Mouse (Mus musculus) heart, adult 18-20 months (tissue): ENCODE data around the gene Nlgn3. TPM values are rescaled to one million over a fixed set of nuclear protein-coding genes. Genes with fewer than 3 reads are reported as not detected.

Experiments used
- DNase-seq, 2 experiments: peaks; one replicate each; pipeline ENCODE4 v3.0.0; 2021 to 2022; ENCODE audit warnings: mixed read lengths in 1 of 2
- long read RNA-seq, 2 experiments: library from polyadenylated mRNA; stranded (forward); transcript quantifications; one replicate each; pipeline ENCODE4 v2.0.0; 2021
- total RNA-seq, 2 experiments: library from RNA; stranded (reverse); gene quantifications; 2 replicates each; pipeline ENCODE4 v1.2.3; 2021

Nlgn3 gene
- under 1 TPM; 0.39 to 0.74 TPM for total RNA-seq
- long read RNA-seq, experiment 1, full-length matches to known transcripts, result 1 of 1 reads
- long read RNA-seq, experiment 1, partial matches to known transcripts, result 0 of 1 reads
- long read RNA-seq, experiment 1, other reads (novel, unspliced or antisense), result 0 of 1 reads
- long read RNA-seq, experiment 2, result 0 reads

GRCm38 (mm10) chrX:101299055-101299454 is at the start of gene Nlgn3:
Nlgn3 (plus strand) TSS chrX:101299168.
- no peak for DNase-seq

- peak; percentile 89 to 93 for DNase-seq
These were observed 44.8 kb upstream of the Nlgn3 start, which contains the start of gene Foxo4 for GRCm38 (mm10) chrX:101253952-101254729. Foxo4 (plus strand) TSS chrX:101254528.

- no peak for DNase-seq
These were observed 44.2 kb upstream of the Nlgn3 start for GRCm38 (mm10) chrX:101254740-101255139.

GRCm38 (mm10) chrX:101256603-101257002 is 42.4 kb upstream of the Nlgn3 start:
- no peak for DNase-seq

GRCm38 (mm10) chrX:101260441-101261325 is 38.3 kb upstream of the Nlgn3 start:
- DNase-seq, result no peak

DNA sequence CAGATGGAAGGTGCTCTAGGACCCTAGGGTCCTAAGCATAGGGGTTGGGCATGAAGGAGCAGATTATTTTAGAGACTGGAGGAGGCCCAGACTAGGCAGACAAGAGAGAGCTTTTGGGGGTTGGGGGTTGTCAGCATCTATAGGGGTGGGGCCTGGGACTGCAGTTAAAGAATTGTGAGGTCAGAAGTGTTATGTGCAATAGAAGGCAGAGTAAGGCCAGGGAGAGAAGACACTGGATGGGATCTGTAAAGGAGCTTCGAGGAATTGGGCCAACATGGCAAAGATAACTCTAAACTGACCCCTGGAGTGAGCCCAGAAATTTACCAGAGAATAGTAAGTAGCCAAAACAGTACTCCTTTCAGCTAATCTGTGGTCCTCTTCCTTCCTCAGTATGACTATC is 35.1 kb upstream of the Nlgn3 start, which contains the start of gene Gm614:
Gene Gm614, minus strand, starts transcription at position 101 of the 400 bp plus-strand sequence.
- no peak for DNase-seq

GRCm38 (mm10) chrX:101266631-101267030 is 32.3 kb upstream of the Nlgn3 start:
- DNase-seq, result no peak

DNA sequence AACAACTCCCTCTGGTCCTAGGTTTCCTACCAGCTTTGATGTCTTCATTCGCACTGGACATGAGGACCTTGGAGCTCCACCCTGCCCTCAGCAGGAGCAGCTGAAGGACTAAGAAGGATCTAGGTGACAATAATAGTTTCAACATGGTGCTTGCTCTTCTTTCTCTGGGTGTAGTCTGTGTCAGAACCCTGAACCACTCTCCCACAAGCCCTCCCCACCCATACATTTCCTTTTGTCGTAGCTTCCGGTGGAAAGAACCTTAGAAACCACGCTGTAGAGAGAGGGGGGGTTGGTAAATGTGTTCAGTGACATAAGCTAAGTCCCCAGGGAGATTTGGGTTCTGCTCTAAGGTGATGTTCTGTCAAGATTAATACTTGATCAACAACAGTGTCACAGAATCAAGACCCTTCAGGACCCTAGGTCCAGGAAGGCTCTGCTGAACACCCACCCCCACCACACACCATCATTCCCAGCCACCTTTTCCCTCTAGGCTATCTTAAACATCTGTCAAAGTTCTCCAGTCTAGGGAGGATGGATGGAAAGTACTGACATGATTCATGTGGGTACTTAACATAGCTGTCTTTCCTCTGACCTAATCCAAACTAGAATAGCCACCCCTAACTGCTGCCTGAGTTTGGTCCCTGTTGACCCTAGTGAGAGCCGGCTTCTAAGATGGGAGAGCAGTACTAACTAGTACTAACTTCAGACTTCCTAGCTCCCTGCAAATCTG is 30.8 kb upstream of the Nlgn3 start, which contains the start of gene Il2rg:
Gene Il2rg, minus strand, starts transcription at position 231 of the 730 bp plus-strand sequence.
- peak in 1 of 2 experiments; percentile 42 for DNase-seq

DNA sequence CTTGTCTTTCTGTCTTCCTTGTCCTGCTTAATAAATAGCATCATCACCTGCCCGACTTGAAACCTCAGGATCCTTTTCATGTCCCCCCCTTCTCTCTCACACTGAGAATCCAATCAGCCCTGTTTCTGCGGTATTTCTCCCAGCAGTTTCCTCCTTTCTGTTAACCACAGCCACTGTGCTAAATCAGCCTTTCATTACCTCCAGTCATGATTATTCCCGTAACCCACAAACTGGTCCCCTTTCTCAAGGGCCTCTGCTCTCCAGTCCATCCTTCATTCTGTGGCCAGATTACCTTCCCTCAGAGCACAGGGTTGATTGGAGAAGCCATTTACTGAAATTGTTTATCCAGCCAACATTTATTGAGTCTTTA is 30.2 kb upstream of the Nlgn3 start, which contains the start of gene Gm20489:
Gene Gm20489, minus strand, starts transcription at position 269 of the 370 bp plus-strand sequence.
- DNase-seq, result no peak

GRCm38 (mm10) chrX:101273410-101273809 is 25.6 kb upstream of the Nlgn3 start:
- DNase-seq, result no peak

DNA sequence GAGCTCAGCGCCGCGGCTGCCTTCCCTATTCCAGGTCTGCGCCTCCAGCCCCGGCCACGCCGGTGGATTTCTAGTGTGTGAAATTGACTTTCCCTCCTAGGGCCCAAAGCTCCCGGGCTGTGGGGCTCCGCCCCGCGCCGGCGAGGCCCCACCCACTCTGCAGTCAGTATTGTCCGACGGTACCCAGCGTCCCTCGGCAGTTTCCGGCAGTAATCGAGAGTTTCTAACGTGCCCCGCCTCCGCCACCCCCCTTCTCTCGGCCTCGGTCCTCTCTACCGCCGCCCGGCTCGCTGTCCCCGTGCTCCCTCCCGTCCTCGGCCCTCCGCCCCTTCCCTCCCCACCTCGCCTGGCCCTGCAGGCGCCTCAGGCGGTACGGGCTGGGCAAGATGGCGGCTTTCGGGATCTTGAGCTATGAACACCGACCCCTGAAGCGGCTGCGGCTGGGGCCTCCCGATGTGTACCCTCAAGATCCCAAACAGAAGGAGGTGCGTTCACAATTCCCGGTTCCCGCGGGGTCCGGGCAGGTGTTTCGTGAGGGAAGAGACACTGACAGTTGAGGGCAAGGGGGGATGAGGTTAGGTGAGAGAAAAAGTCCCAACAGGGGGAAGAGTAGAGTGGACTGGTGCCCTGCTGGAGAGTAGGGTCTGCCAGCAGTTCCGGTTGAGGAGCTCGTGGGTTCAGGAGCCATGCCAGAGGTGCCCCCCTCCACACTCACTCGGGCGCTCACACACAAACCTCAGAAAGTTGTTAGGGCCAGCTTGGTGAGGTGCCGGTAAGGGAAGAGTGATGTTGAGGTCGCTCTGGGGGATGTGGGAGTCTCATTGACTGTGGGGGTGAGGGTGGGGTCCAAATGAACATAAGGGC is 24.9 kb upstream of the Nlgn3 start, which contains the start of gene Med12:
Gene Med12, plus strand, starts transcription at position 156 of the 864 bp plus-strand sequence.
- DNase-seq, result peak; percentile 92 to 95

GRCm38 (mm10) chrX:101282813-101283212 is 16.2 kb upstream of the Nlgn3 start:
- DNase-seq, result no peak

- peak; percentile 25 to 47 for DNase-seq
These were observed 13.4 kb upstream of the Nlgn3 start for GRCm38 (mm10) chrX:101285534-101285933.

DNA sequence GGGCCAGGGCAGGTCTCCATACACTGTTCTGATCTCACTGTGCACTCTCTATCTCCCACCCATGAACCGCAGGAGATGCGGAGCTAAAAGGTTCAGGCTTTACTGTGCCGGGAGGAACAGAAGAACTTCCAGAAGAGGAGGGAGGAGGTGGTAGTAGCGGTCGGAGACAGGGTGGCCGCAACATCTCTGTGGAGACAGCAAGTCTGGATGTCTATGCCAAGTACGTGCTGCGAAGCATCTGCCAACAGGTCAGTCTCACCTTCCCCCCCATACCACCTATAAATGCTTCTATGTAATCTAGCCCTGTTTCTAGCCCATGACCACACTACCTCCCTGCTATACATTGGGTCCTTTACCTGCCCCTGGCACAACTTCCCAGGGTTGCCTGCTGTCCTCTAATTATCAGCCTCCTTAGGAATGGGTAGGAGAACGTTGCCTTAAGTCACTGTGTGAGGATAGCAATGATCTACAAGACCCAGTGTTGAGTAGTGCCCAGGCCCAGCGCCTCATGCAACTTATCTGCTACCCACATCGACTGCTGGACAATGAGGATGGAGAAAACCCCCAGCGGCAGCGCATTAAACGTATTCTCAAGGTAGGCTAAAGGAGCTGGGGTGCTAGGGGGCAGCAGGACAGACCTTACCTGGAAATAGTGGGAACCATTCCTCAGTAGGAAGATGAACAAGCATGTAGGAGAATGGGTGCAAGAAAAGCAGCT is 12.9 kb upstream of the Nlgn3 start:
- no peak for DNase-seq

- DNase-seq, result no peak
These were observed 11.4 kb upstream of the Nlgn3 start for GRCm38 (mm10) chrX:101287543-101287942.

GRCm38 (mm10) chrX:101288432-101288831 is 10.5 kb upstream of the Nlgn3 start:
- DNase-seq, result no peak

- DNase-seq, result no peak
These were observed 9.9 kb upstream of the Nlgn3 start for GRCm38 (mm10) chrX:101289037-101289436.

- no peak for DNase-seq
These were observed 8.9 kb upstream of the Nlgn3 start for GRCm38 (mm10) chrX:101290111-101290510.

- DNase-seq, result no peak
These were observed 782 bp downstream of the Nlgn3 start for GRCm38 (mm10) chrX:101299473-101300426.
